Mouse (Mus musculus): ENCODE measurements around the gene Dnajb14. TPM values are rescaled to one million over a fixed set of nuclear protein-coding genes. Genes with fewer than 3 reads are reported as not detected.
"Not testable (repeated sequence)": the region's sequence is repeated elsewhere in the genome, so short reads cannot be mapped to it uniquely, and the experiment has no call there.

Gene Dnajb14
- total RNA-seq, 2 experiments from 2014 or later: 7.6 to 9.5 TPM

DNA sequence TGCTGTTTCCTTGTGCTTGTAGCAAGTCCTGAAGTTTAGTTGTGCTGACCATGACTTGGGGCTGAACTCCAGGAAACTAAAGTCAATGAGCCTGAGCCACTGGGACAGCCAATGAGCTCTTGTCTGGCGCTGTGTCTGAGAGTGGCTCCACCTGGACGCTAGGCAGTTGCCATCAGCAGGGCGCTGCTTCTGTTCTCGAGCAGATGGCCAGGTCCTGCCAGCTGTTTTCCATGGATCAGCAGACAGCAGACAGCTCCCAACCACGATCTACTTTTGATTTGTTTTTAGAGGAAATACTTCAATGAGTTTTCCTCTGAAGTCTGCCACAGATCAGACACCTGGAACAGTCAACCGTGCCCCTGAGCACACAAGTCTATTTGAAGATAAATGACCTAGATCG, 65.3 kb downstream of the Dnajb14 start:
- intact Hi-C loops (cut with DNase I): no loop called here
- no peak for TF ChIP-seq CTCF (IDR thresholded peaks at IDR 0.05)
- Histone ChIP-seq H3K27ac (no peak overlapping the region; the same call in 1 of the 2 replicates), H3K4me3 (no peak overlapping the region)
- peak; percentile 36 for DNase-seq

DNA sequence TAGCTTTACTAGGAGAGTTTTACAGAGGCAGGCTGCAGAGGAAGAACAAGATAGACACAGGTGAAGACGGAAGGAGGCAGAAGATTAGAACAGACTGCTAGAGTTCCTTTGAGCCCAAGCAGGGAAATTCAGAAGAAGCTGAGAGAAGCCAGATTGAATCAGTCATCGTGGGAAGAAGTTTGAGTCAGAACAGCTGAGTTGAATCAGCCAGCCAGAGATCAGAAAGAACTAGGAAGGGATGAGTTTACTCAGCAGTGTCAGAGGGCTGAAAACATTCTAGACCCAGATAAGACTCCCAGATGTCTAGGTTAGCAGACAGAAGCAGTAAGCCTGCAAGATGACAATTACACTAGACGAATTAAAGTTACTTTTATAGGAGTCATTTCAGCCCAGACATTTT, 66.5 kb downstream of the Dnajb14 start:
- no peak overlapping the region for H3K27ac ChIP-seq
- H3K4me3 ChIP-seq: no peak overlapping the region
- no peak for DNase-seq
- TF ChIP-seq CTCF (IDR thresholded peaks at IDR 0.05): no peak
- intact Hi-C loops (cut with DNase I): no loop called here

DNA sequence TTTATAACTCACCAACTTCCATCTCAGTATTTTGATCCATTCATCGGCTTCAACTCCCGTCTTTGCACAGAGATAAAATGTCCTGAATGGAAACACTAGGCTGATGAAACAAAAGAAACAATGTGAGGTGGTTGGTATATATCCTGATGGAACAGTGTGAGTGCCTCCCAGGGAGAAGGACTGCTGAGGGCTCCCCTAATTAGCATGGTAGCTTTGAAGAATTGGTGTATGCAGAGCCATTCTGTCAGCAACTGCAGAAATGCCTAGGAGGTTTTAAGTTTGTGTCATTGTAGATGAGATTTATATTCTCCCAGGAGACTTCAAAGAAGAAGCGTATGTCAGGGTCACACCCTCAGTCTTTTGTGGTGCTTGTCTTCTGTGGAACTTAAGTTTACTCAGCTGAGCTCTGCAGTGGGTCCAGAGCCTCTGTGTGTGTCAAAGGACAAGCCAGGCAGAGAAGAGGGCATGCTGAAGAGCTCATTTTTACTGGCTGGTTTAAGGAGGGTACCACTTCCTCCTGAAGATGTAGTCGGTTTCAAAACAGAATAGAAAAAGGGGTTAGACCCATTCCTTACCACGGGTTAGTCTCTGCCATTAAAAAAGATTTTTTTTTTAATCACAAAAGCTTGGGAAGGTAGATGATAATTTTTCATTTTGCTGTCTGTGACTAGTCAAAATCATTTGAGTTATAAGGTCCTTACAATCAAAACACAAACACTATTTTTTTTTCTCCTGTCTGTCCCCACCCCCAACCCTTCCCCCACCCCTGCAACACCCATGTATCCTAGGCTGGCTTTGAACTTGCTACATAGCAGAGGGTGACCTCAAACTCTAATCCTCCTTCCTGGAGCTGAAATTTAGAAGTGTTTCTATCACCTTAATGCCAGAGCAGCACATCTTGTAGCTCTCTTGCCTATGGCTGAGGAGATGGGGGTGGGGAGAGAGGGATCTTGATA, 68.4 kb downstream of the Dnajb14 start:
- no peak overlapping the region for H3K27ac ChIP-seq
- H3K4me3 ChIP-seq: no peak overlapping the region
- DNase-seq: no peak
- intact Hi-C loops (cut with DNase I): loop anchor here (5.0 kb wide), 1 partner anchor 56 kb away; no protein-coding TSS in a partner anchor
- no peak for TF ChIP-seq CTCF (IDR thresholded peaks at IDR 0.05)

DNA sequence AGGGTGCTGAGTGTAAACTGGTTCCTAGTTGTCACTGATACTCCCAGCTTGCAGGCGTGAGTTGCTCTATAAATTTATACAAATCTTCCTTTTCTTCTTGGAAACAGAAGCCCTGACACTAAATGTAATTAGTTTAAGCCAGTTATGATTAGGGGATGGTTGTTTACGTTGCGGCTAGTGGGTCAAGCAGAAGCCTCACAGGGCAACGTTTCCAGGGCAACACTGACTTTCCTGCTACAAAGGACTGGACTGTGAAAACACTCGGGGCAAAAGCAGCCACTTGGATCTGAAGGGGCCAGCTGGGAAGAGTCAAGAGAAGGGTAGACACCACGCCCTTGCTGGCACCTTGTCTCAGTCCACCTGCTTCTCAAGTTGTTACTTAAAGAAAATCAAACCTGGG, 69.1 kb downstream of the Dnajb14 start:
- DNase-seq: no peak
- TF ChIP-seq CTCF (IDR thresholded peaks at IDR 0.05): no peak
- no peak overlapping the region for H3K27ac ChIP-seq
- no peak overlapping the region for H3K4me3 ChIP-seq
- intact Hi-C loops (cut with DNase I): loop anchor here (5.0 kb wide), 1 partner anchor 56 kb away; no protein-coding TSS in a partner anchor

DNA sequence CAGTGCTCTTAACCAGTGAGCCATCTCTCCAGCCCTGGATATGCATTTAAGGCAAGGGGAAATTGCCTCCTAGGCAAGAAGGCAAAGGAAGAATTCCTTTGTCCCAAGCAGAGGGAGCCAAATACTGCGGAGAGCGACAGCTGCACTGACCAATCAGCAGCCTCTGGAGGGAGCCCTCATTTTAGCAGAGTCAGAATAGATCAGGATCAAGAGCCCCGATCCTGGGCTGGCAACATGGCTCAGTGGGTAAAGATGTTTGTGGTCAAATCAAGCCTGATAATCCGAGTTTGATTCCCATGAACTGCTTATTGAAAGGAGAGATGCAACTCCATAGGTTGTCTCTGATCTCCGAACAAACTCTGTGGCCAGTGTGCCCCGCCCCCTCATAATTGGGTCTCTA, 71.1 kb downstream of the Dnajb14 start:
- Histone ChIP-seq H3K4me3 (peak overlapping the region; percentile 31), H3K27ac (no peak overlapping the region)
- TF ChIP-seq CTCF (IDR thresholded peaks at IDR 0.05): peak; percentile 34
- intact Hi-C loops (cut with DNase I): loop anchor here (2.0 to 5.0 kb wide), 2 partner anchors 54 to 208 kb away; no protein-coding TSS in a partner anchor
- peak; percentile 62 for DNase-seq

DNA sequence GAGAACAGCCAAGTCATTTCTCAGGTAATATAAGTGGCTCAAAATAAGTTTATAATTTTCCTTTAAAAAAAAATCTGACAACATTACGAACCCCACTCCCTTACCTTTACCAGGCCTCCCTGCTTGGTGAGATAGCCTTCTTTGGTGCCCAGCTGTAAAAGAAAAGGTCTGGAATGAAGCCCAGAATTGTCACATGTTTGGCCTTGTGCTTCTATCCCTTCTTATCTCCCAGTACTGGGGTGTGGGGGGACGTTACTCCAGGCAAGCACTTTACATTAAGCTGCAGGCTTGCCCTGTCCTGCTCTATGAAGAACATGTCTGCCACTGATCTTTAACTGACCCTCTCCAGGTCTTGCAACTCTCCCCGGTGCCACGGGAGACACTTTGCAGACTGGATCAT, 73.3 kb downstream of the Dnajb14 start:
- TF ChIP-seq CTCF (IDR thresholded peaks at IDR 0.05): no peak
- no peak for DNase-seq
- Histone ChIP-seq H3K4me3 (no peak overlapping the region), H3K27ac (no peak overlapping the region)
- intact Hi-C loops (cut with DNase I): no loop called here

DNA sequence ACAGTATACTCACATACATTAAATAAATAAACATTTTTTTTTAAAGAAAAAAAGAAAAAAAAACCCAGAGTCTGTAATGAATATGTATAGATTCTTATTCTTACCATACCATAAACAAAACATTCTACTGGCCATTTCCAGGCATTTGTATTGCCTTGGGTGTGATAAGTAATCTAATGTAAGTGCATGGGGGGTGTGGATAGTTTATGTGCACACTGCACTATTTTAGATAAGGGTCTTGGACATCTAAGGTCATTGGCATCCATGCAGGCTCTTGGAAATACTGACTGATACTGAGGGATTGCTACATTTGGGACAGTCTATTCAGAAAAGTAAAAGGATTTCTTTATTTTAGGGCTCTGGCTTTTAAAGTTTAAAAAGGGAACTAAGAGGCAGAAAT, 74.1 kb downstream of the Dnajb14 start:
- DNase-seq: no peak
- Histone ChIP-seq H3K27ac (no peak overlapping the region), H3K4me3 (no peak overlapping the region)
- intact Hi-C loops (cut with DNase I): no loop called here
- TF ChIP-seq CTCF (IDR thresholded peaks at IDR 0.05): no peak

DNA sequence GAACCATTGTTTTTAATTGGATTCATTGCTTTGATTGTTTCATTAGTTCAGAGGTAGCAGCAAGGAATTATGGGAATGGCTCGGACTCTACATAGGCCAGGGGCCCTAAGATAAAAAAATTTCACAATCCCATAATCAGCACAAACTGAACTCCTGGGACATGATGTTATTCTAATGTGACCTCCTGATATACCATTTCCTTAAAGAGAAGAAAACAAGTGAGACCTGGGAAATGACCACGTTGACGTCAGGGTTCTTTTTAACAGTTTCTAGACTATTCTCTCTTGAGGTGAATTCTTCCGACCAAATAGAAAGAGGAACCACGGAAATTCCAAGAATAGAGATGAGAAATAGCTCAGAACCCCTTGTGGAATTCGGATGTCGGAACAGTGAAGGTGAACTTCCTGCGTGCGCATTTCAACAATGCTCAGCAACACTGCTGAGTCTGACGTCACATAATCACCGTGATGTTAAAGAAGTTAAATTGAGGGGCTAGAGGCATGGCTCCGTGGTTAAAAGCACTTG, 74.7 kb downstream of the Dnajb14 start:
- intact Hi-C loops (cut with DNase I): no loop called here
- Histone ChIP-seq H3K27ac (no peak overlapping the region), H3K4me3 (no peak overlapping the region)
- DNase-seq: no peak
- TF ChIP-seq CTCF (IDR thresholded peaks at IDR 0.05): no peak

DNA sequence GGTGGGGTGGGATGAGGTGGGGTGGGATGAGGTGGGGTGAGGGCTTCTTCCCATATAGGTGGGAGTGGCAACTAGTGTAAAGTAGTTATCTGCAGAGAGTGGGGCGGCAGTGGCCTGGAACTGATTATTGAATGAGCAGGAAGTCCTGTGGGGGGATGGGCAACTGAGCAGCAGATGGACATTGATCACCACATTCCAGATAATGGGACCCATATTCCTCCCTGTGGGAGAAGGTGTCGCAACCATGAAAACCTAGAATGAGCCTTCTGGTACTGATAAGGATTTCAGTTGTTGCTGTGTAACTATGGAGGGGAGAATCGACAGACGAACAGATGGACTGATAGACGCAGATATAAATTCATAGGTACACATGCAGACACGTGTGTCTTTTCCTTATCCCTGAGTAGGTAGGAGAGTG, 76.3 kb downstream of the Dnajb14 start:
- intact Hi-C loops (cut with DNase I): no loop called here
- H3K4me3 ChIP-seq: no peak overlapping the region
- TF ChIP-seq CTCF (IDR thresholded peaks at IDR 0.05): no peak
- no peak for DNase-seq
- no peak overlapping the region for H3K27ac ChIP-seq

DNA sequence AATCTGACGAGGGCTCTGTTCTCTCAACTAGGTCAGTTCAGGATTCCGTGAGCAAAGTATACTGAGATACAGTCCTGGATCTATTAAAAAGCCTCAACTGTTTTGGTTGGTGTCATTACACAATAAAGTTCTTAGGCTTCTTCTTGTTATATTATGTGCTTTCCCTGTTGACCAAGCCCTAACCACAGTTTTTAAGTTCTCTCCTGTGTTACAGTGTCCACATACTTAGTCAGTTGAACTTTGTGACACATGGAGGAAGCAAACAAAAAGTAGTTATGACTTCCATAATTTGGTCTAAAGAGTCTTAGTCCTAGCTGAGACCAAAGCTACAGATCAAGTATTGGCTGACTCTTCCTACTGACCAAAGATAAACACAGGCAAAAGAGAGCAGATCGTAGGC, 79.4 kb downstream of the Dnajb14 start:
- no peak for DNase-seq
- intact Hi-C loops (cut with DNase I): no loop called here
- no peak overlapping the region for H3K27ac ChIP-seq
- TF ChIP-seq CTCF (IDR thresholded peaks at IDR 0.05): no peak
- no peak overlapping the region for H3K4me3 ChIP-seq

DNA sequence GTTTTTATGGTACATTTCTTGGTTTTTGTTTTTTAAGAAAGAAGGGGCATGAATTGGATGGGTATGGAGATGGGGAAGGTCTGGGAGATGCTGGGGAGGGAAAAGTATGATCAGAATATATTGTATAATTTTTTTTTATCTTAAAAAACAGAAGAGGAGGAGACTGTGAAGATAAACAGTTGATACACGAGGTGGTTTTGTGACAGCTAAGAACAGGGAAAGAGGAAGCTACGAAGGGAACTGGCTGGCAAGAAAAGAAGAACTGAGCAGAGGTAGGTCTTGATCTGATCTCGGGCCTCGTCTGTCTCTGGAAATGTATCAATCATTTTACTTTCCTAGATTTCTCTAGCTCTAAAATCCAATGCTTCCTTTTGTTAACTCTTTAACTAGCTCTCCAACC, 80.0 kb downstream of the Dnajb14 start:
- H3K4me3 ChIP-seq: no peak overlapping the region
- H3K27ac ChIP-seq: no peak overlapping the region
- intact Hi-C loops (cut with DNase I): no loop called here
- DNase-seq: no peak
- no peak for TF ChIP-seq CTCF (IDR thresholded peaks at IDR 0.05)

DNA sequence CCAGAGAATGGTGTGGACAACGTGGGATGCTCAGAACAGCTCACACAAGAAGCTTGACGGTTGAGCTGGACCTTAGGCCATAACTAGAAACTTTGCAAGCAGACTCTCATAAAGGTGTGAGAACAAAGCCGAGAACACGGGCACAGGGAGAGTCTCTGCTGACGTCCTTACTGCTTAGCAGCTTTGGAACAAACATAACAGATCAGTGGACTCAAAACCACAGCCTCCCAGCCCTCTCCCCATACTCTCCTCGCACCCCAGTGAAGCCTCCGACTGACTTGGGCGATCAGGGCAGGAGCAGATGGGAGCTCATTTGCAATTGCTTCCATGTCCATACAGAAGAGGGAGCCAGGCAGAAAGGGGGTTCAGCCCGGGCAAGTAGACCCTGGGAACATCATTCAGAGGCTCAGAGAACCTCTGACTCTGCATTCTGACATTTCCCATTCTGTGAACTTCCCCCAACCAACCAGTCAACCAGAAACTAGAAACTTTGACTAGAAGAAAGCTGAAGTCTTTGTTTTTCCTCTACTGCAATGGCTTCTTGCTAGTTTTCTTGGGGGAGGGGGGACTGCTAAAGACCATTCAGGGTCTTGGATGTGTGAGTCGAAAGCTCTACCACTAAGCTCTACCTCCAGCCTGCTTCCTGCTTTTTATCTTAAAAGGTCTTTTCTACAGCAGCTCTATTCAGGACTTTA, 82.9 kb downstream of the Dnajb14 start:
- Histone ChIP-seq H3K27ac (no peak overlapping the region), H3K4me3 (no peak overlapping the region)
- intact Hi-C loops (cut with DNase I): no loop called here
- no peak for DNase-seq
- TF ChIP-seq CTCF (IDR thresholded peaks at IDR 0.05): no peak

DNA sequence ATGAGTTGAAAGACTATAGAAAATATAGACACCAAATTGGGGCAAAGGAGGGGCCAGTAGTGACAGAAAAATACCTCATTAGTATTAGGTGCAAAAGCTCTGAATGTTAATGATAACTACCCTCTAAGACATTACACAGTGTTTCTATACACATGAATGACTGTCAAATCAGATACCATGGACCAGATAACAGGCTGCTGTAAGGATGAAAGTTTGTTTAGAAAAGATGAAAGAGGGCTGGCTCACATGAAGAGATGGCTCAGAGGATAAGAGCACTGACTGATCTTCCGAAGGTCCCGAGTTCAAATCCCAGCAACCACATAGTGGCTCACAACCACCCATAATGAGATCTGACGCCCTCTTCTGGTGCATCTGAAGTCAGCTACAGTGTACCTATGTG, 83.8 kb downstream of the Dnajb14 start:
- H3K27ac ChIP-seq; H3K4me3 ChIP-seq; DNase-seq; intact Hi-C loops (cut with DNase I): not testable (repeated sequence)

Data from gastrocnemius, adult 2 months (tissue).